Mouse (Mus musculus): ENCODE results near the gene Kansl1.

Gene Kansl1

GRCm38 (mm10) chr11:104468751-104469268 lies at the start of gene Kansl1:
Kansl1 (minus strand) TSS chr11:104468861.
- DNase-seq (ENCODE audit: low spot score), result peak; percentile 60

GRCm38 (mm10) chr11:104512436-104512835 lies 43.8 kb upstream of the Kansl1 start:
- no peak for DNase-seq (ENCODE audit: low spot score)

- peak; percentile 68 for DNase-seq (ENCODE audit: low spot score)
These were observed 41.9 kb upstream of the Kansl1 start for GRCm38 (mm10) chr11:104510606-104511005.

- DNase-seq (ENCODE audit: low spot score), result no peak
These were observed 39.8 kb upstream of the Kansl1 start for GRCm38 (mm10) chr11:104508455-104508854.

- DNase-seq (ENCODE audit: low spot score), result no peak
These were observed 19.6 kb upstream of the Kansl1 start for GRCm38 (mm10) chr11:104488292-104488691.

- no peak for DNase-seq (ENCODE audit: low spot score)
These were observed 13.3 kb upstream of the Kansl1 start for GRCm38 (mm10) chr11:104481971-104482370.

GRCm38 (mm10) chr11:104479505-104479904 lies 10.8 kb upstream of the Kansl1 start:
- no peak for DNase-seq (ENCODE audit: low spot score)

GRCm38 (mm10) chr11:104469371-104469835 lies 742 bp upstream of the Kansl1 start:
- DNase-seq (ENCODE audit: low spot score), result peak; percentile 96

- no peak for DNase-seq (ENCODE audit: low spot score)
These were observed 963 bp downstream of the Kansl1 start for GRCm38 (mm10) chr11:104467698-104468097.

GRCm38 (mm10) chr11:104461551-104461950 lies 7.1 kb downstream of the Kansl1 start:
- DNase-seq (ENCODE audit: low spot score), result peak; percentile 90

- no peak for DNase-seq (ENCODE audit: low spot score)
These were observed 9.0 kb downstream of the Kansl1 start for GRCm38 (mm10) chr11:104459671-104460070.

- DNase-seq (ENCODE audit: low spot score), result no peak
These were observed 10.2 kb downstream of the Kansl1 start for GRCm38 (mm10) chr11:104458507-104458906.

GRCm38 (mm10) chr11:104452709-104453108 lies 16.0 kb downstream of the Kansl1 start:
- no peak for DNase-seq (ENCODE audit: low spot score)

GRCm38 (mm10) chr11:104451239-104451638 lies 17.4 kb downstream of the Kansl1 start:
- DNase-seq (ENCODE audit: low spot score), result no peak

- peak; percentile 17 for DNase-seq (ENCODE audit: low spot score)
These were observed 20.2 kb downstream of the Kansl1 start for GRCm38 (mm10) chr11:104448499-104448898.

GRCm38 (mm10) chr11:104445538-104445937 lies 23.1 kb downstream of the Kansl1 start:
- DNase-seq (ENCODE audit: low spot score), result no peak

- DNase-seq (ENCODE audit: low spot score), result no peak
These were observed 23.6 kb downstream of the Kansl1 start for GRCm38 (mm10) chr11:104445044-104445443.

- no peak for DNase-seq (ENCODE audit: low spot score)
These were observed 25.3 kb downstream of the Kansl1 start for GRCm38 (mm10) chr11:104443359-104443758.

- DNase-seq (ENCODE audit: low spot score), result peak; percentile 98
These were observed 26.1 kb downstream of the Kansl1 start for GRCm38 (mm10) chr11:104442333-104443136.

GRCm38 (mm10) chr11:104441475-104442332 lies 27.0 kb downstream of the Kansl1 start:
- DNase-seq (ENCODE audit: low spot score), result peak; percentile 85

GRCm38 (mm10) chr11:104440521-104441474 lies 27.9 kb downstream of the Kansl1 start:
- DNase-seq (ENCODE audit: low spot score), result peak; percentile 68

Data from embryo, embryonic 10.5 days (tissue).